Mouse (Mus musculus) heart, postnatal 36 days (tissue): Measurements from ENCODE around the gene Pigq. TPM values are rescaled to one million over a fixed set of nuclear protein-coding genes. Genes with fewer than 3 reads are reported as not detected.

Experiments used
- DNase-seq, 2 experiments: peaks; one replicate each; pipeline ENCODE4 v3.0.0; 2021 to 2022
- intact Hi-C: fragments of 180-260 bp; cut with DNase I; formaldehyde crosslinking; loops from one replicate; pipeline ENCODE4 v1.15.1; 2025
- total RNA-seq, 2 experiments: library from RNA; stranded (reverse); gene quantifications; 2 replicates each; pipeline ENCODE4 v1.2.3; 2021

The Pigq gene
- total RNA-seq, 2 experiments from 2014 or later: 45.6 to 48.2 TPM

DNA sequence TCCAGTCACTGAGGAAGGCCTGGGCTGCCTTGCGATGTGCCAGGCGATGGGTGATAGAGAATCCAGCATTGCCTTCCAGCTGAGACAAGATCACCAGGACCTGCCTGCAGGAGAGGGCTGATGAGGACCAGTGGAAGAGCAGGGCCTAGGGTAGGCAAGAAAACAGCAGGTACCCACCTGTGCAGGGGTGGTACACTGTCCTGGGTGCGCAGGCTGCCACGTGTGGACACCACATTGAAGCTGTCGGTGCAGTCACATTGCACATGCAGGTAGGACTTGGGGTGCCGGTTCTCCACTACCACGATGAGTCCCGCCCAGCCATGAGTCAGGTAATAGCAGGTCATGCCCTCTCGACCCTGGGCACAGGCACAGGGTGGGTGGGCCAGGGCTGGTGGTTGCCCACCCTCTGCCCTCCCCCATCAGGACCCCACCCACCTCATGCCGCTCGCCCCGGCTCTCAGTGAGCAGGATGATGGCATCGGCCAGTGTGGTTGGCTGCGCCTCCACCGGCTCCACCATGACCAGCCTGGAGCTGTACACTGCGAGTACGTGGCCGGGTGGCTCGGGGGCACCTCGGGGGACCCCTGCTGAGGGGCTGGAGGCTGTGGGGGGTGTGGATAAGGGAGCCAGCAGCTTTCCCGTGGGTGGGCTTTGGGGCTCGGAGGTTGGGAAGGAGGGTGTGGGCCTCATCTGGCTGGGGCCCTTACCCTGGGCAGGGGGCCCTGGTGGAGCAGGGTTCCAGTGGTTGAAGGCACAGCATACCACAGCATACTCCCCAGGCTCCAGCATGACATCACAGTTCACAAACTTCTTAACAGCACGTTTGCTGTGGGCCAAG, 15.1 kb upstream of the Pigq start:
- intact Hi-C loops: no loop called here
- no peak for DNase-seq

DNA sequence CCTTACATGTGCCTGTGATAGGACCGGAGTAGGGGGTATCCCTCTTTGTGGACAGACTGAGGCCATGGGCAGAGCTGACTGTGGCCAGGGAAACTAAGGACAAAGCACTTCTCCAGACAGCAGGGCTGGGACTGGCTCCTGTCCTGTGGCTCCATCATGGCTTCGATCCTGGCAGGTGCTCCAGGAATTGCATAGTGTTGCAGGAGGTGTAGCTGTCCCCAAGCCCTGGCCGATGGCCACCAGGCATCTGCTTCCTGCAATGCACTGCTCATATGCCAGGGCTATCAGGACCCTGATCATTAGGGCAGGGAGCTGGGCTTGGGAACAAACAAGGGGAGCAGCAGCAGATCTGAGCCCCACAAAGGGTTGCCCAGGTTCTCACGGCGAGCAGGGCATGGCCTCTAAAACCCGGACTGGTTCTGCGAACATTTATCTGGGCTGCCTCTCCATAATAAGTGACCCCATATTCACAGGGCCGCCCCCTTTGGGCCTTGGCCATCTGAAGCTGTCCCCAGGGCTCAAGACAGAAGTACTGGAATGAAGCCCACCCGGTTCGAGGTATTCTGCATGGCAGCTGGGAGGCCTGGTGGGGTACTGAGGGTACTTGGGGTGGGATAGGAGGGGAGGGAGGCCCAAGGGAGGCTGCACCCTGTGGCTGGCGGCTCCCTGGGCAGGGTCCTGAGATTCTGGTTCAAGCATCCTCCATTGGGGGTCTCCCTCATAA, 14.2 kb upstream of the Pigq start:
- DNase-seq: no peak
- intact Hi-C loops: no loop called here

DNA sequence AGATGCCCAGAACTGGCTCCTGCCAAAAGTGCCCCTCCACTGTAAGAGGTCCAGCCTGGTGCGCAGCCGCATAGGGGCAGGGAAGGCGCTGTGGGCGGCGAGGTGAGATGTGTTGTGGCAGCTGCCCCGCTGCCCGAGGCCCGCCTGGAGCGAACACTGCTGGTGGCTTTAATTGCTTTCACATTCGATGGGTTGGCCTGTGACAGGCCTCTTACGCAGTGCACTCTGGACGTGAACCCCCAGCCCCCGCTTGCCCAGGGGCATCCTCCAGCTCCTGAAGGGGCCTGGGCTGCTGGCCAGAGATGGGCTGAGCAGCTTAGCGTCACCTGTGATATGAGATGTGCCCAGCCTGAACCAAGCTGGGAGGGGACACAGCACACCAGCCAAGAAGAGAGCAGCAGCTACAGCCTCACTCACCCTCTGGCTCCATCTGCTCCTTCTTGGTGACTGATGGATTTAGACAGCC, 12.9 kb upstream of the Pigq start:
- DNase-seq: no peak
- intact Hi-C loops: no loop called here

DNA sequence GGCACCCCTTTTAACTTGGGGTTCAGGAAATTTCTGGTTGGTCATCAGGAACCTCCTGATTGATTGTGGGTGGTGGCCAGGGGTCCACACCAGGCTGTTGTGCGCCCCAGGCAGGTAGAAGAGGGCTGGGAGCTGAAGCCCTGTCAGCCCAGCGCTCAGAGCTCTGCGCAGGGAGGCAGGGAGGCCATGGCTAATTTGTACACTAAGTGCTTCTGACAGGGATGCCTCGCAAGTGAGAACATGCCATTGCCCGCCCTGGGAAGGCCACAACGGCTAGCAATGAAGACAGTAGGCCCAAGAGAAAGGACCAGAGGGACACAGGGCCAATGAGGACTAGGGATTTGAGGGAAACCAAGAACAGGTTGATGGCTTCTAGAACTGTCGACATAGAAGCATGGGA, 11.9 kb upstream of the Pigq start:
- intact Hi-C loops: no loop called here
- no peak for DNase-seq

DNA sequence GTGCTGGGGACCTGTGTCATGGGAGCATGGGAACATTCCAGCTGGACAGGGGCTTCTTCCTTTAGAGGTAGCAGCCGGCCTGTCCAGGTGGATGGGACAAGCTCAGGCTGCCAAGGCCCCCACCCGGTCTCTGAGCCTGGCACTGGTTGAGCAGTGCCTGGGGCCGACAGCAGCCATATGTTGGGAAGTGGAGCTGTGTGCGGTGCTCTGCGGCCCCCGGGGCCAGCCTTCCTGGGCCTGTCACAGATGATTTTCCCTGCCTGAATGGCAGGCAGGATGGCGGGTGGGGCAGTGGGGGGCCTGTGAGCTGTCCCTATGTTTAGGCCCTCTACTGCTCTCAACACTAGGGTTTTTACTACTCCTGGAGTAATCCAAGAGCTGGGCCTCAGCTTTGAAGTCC, 11.5 kb upstream of the Pigq start:
- intact Hi-C loops: no loop called here
- DNase-seq: no peak

DNA sequence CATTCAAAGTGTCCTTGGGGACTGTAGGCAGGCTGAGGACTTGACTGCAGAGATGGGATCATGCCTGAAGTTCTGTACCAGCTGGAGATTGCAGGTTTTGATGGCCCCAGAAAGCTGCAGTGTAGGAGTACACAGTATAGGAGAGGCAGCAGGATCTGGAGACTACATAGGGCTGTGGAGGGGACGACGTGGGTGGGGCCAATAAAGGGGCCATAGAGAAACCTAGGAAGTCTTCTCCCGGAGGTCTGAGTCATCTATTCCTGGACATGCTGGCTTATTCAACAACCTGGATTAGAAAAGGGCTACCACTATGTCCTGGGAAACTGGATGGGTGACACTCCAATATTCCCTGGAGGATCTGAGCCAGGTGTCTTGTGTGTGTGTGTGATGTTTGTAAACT, 11.0 kb upstream of the Pigq start:
- intact Hi-C loops: no loop called here
- DNase-seq: no peak

DNA sequence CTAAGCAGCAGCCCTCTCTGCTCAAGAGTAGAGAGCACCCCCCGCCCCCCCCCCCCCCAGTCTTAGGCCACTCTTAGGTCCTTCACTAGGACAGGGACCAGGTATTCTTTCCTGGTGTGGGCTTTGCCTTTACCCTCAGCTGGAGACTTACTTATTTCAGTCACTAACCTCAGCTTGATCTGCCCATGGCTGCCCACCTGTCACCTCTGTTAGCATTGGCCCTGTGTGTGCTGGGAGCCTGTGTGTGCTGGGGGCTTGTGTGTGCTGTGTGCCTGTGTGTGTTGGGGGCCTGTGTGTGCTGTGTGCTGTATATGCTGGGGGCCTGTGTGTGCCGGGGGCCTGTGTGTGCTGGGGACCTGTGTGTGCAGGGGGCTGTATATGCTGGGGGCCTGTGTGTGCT, 9.9 kb upstream of the Pigq start:
- DNase-seq: no peak
- intact Hi-C loops: no loop called here

DNA sequence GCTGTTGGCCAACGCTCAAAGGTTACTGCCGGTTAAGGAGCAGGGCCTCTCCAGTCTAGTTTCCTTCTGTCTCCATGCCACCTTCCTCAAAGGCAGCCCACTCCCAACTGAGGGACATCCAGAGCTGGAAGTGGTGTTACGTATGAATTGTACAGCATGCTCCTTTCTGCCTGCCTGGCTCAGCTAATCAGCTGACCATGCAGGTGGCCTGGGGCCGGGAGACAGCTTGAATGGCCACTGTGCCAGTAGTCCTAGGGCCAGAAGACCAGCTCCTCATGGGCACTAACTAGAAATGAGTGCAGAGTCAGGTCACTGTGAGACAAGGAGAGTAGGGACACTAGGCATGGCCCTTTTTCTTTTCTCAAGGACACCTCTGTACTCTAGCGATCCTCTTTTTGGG, 8.4 kb upstream of the Pigq start:
- no peak for DNase-seq
- intact Hi-C loops: no loop called here

DNA sequence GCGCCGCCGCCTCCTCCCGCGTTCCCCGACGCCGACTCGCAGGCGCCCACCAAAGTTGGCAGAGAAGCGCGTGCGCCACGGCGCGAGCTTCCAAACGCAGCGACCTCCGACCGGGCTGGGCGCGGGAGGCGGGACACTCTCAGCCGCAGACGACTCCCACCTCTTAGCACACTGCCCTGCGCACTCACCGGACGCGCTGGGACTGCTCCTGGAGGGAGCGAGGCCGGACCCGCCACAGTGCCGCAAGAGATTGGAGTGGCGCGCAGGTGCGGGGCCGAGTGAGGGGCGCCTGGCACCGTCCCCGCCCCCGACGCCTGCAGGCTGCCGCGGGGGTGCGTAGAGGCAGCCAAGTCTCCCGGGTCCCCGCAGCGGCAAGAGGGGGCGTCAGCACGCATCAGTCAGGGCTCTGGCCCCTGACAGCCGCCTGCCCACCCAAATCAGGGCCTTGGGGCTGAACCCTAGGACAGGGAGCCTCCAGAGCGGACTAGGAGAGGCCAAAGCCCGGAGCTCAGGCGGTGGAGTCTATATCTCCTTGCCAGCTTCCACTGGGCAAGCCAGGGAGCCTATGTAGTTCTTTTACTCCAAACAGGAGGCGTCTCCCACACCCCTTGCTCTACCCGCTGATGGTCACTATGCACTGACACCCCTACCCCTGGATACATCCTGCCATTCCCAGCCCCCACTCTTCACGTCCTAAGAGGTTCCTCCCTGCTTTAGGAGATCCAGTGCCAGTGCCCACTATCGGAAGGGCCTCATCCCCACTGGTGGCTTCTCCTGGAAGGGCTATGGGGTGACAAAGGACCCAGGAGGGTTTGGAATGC, 7.3 kb upstream of the Pigq start, which contains the start of gene A930017K11Rik:
Gene A930017K11Rik (minus strand): TSS at position 763 of the 821 bp plus-strand sequence.
- intact Hi-C loops: no loop called here
- no peak for DNase-seq

DNA sequence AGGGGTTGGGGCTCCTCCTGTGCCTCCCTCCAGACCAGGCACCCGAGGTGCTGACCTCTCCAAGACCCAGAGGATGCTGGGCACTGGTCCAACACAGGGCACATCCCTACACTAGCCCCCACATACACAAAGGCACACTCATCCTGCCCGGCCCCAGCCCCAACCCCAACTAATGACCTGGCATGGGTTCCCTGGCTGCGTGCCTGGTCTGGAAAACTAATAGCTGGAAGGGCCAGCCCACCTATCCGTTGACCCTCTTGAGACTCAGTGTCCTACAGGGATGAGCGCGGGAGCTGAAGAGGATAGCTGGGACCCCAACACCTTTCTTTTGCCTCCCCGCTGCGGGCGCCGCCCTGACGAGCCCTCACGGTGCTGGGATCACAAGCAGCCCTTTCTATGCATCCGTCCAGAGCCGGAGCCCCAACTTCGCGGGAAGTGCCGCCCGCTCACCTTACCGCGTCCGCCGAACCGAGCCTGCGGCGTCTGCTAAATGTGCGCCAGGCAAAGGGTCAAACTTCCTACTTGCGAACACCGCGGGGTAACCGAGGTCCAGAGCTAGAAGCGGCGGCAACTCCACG, 6.6 kb upstream of the Pigq start:
- intact Hi-C loops: no loop called here
- no peak for DNase-seq

DNA sequence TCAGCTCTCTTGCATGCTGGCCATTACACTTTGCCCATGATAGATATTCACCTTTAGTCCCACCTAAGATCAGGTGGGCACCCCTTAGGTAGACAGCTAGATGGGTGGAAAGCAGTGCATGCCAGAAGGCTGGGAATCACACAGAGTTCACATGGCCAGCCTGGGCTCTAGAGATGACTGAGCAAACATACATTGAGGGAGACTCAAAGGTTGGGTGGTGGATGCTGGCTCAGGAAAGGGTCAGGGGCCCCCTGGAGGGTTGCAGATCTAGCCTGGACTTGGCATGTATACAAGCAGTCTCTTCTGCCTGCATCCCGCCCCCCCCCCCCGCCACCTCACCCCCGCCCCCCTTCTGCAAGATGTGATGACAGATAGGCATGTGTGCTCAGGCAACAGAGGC, 6.0 kb upstream of the Pigq start:
- intact Hi-C loops: no loop called here
- no peak for DNase-seq

DNA sequence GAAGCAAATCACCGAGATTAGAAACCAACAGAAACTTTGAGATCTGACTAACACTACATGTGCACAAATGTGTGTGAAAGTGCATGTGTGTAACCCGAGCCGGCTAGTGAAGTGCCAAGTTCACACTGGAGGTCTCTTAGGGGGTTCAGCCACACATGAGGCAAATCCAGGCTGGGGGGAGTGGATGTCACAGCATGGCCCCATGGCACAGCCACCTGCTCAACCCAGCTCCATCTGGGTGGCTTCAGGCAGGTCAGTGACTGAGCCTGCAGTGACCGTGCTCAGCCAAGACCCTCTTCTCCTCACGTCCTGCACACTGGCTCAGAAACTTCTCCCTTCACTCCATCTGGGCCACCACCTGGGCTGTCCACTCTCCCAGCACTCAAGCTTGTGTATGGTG, 5.2 kb upstream of the Pigq start:
- no peak for DNase-seq

DNA sequence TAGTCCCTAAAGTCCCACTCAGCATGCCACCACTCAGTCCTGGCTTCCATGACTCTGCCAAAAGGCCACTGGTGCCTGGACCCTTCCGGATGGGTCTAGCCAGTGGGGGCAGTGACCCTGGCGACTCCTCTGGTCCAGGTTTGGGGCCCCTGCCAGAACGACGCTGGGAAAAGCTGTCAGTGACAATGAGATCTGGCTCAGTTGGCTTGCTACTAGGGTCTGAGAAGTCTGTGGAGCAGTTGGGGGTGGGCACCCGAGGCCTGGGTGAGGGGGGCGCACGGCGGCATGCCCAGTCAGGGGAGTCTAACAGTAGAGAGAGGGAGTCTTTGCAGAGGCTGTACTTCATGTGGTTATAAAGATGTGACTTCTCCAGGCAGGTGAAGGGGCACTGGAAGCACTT, 3.3 kb upstream of the Pigq start:
- intact Hi-C loops: no loop called here
- DNase-seq: no peak

More for the DNA sequence above, 5.2 kb upstream of the Pigq start:
- intact Hi-C loops: no loop called here

DNA sequence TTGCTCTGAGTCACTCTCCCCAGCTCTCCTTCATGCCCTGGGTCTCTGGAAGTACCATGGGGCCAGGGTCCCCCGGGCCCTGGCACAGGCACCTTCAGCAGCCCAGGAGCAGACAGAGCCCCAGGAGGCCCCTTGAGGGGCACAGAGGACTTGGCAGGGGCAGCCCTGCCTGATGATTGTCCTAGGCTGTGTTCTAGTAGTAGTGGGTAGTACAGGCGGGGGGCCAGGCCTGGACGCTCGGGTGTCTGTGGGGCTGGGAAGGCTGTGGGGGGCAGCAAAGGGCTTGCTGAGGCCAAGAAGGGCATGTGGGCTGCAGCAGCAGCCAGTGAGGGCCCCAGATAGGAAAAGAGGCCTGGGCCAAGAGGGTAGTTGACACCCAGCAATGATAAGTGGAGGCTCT, 2.8 kb upstream of the Pigq start:
- intact Hi-C loops: no loop called here
- no peak for DNase-seq

DNA sequence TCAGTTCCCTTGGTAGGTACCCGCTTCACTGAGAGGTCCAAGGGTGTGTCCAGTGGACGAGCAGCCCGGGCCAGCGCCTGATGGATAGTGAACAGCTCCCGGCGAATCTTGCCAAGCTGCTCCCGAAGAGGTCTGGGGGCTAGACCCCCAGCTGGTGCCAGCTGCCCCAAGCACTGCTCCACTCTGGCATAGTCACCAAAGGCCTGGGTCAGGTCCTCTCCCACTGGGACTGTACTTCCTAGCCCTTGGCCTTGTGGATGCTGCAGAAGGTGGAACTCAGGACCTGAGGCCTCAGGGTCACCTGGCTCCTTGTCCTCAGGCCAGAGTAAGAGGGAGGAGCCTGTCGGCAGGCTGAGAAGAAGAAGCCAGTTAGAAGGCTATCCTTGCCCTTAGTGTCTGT, 2.2 kb upstream of the Pigq start:
- intact Hi-C loops: no loop called here
- no peak for DNase-seq

DNA sequence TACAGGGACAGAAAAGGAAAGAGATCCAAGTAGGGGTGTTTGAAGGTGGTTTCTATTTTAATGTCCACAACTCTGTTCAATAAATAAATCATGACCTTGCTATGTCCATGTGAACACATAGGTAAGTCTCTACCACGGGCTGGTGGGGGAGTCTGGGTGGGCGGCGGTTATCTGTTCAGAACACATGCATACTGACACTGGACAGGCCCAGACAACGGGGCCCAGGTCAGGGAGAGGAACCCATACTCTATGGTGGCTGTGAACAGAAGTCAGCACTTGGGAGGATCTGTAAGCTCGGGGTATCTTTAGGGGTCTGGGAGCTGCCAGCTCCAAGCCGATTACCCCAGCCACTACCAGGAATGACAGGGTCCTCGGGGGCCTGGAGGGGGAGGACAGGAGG, 1.6 kb upstream of the Pigq start:
- intact Hi-C loops: no loop called here
- DNase-seq: no peak

DNA sequence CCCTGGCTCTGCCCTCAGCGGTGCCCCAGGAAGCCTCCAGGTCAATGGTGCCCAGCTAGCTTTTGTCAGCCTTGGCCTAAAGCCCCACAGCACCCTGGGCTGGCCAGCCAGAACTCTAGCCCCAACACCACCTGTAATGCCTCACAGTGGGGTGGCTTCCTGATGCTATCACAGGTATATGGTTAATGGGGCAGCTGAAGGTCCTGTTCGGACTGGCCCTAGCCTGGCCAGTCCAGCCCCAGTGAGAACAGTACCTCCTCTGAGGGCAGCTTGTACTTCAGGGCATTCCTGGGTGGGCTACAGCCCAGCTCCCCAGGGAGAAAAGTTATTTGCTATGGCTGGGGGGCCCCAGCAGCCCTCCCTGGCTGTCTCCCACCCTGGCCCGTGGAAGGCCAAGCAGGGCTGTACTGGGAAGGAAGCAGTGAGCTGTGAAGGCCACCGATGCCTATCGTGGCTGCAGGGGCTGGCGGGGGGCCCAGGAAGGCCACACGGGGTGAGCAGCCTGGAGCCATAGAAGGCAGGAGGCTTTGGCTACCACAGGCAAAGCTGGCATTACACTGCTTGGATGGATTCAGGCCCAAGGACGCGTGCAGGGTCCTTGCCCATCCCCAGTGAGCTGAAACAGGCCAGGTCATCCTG, 900 bp upstream of the Pigq start:
- DNase-seq: peak; percentile 16 to 36
- intact Hi-C loops: no loop called here

DNA sequence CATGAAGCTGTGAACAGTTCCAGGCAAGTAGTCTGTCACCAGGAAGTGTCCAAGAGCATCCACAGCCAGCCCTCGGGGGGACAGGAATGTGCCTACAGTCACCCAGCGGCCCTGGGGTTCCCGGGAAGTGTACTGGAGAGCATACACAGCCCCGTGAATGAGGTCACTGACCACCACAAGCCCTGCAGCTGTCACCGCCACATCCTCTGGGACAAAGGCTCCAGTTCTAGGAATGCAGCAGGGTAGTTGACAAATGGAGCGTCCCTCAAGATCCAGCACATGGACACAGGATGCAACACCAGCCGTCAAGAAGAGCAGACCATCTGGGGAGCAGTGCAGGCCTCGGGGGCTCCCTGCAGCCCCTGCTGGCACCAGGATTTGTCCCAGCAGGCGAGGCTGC, 967 bp downstream of the Pigq start:
- DNase-seq: no peak
- intact Hi-C loops: loop anchor here (5.0 kb wide), 2 partner anchors 39 to 681 kb away; no protein-coding TSS in a partner anchor

DNA sequence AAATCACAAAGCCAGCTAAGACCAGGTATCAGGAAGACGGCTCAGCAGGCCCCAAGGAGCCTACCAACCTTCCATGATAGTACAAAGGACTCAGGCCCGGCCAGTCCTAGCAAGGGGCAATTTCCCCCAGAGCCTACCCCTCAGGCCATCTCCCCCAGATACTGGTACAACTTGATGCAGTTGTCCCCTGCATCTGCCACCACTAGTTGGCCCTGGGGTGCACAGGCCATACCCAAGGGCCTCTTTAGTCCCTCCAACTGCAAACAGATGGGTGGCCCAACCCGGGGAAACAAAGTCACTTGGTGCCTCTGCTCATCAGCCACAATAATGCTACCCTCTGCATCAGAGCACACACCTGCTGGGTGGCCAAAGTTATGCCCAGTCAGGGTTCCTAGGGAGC, 1.5 kb downstream of the Pigq start:
- DNase-seq: no peak
- intact Hi-C loops: loop anchor here (5.0 kb wide), 2 partner anchors 39 to 681 kb away; no protein-coding TSS in a partner anchor

DNA sequence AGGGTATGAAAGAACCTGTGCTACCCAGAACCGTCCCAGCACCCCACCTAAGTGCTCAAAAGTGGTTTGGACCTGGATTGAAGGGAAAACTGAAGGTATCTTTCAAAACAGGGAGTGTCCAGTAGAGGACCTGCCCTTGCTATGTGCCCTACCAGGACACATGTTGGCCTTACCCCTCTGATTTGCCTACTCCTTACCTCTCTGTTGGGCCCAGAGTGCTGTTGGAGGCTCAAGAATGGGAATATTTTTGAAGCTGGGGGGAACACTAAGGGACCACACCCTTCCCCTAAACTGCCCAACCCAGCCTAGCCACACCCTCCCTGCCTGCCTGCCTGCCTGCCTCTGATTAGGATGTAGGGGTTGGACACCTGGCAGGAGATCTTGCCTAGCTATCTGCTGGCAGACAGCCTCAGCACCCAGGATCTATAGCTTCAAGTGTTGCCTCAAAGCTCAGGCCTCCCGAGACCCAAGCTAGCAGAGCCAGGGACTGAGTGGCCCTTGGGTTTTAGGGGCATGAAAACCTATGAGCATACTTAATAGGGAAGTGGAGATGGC, 2.1 kb downstream of the Pigq start:
- no peak for DNase-seq
- intact Hi-C loops: loop anchor here (5.0 kb wide), 2 partner anchors 40 to 680 kb away; no protein-coding TSS in a partner anchor
